Mouse (Mus musculus) hindbrain, embryonic 16.5 days (tissue): ENCODE measurements around the gene Midn. TPM values are rescaled to one million over a fixed set of nuclear protein-coding genes. Genes with fewer than 3 reads are reported as not detected.

Experiments used
- ATAC-seq: fragments of 200-750 bp; cut with Nextera tagmentation; 2 replicates; pipeline ENCODE4 v1.8.0; 2017; ENCODE audit warnings: moderate TSS enrichment, moderate library complexity
- H3K27ac ChIP-seq: fragments of 300-500 bp; sonication (generic); 2 replicates; pipeline ENCODE4 v1.5.1; 2014; ENCODE audit warnings: low read depth, mild to moderate bottlenecking, control low read depth, low read length, moderate library complexity
- H3K27me3 ChIP-seq: fragments of 300-500 bp; sonication (generic); replicated peaks from 2 replicates; pipeline ENCODE4 v1.6.1; 2014; ENCODE audit warnings: low read length; ENCODE audit not compliant: control insufficient read depth, insufficient read depth
- H3K36me3 ChIP-seq: fragments of 300-500 bp; sonication (generic); 2 replicates; pipeline ENCODE4 v1.6.1; 2014; ENCODE audit warnings: mild to moderate bottlenecking, low read length, moderate library complexity, mixed read lengths; ENCODE audit not compliant: control insufficient read depth, insufficient read depth
- H3K4me1 ChIP-seq: fragments of 300-500 bp; sonication (generic); 2 replicates; pipeline ENCODE4 v1.6.1; 2014; ENCODE audit warnings: low read depth, low read length; ENCODE audit not compliant: control insufficient read depth, insufficient read depth
- H3K4me2 ChIP-seq: fragments of 300-500 bp; sonication (generic); 2 replicates; pipeline ENCODE4 v1.6.1; 2014; ENCODE audit warnings: mild to moderate bottlenecking, low read length, control low read depth, moderate library complexity
- H3K4me3 ChIP-seq: fragments of 300-500 bp; sonication (generic); 2 replicates; pipeline ENCODE4 v1.5.1; 2014; ENCODE audit warnings: mild to moderate bottlenecking, low read length, control low read depth, moderate library complexity
- H3K9ac ChIP-seq: fragments of 300-500 bp; sonication (generic); 2 replicates; pipeline ENCODE4 v1.6.1; 2014; ENCODE audit warnings: low read depth, mild to moderate bottlenecking, control low read depth, low read length, moderate library complexity
- H3K9me3 ChIP-seq: fragments of 300-500 bp; sonication (generic); 2 replicates; pipeline ENCODE4 v1.6.1; 2014; ENCODE audit warnings: mild to moderate bottlenecking, low read length, moderate library complexity; ENCODE audit not compliant: control insufficient read depth
- WGBS: fragments of 180-500 bp; shearing (Covaris S2); extraction: QIAGEN DNeasy Blood & Tissue Kit; methylation state at CpG from one replicate; pipeline ENCODE4 v1.1.7; 2014; 5-methylcytosine and 5-hydroxymethylcytosine counted together
- polyA plus RNA-seq: library from polyadenylated mRNA; unstranded; fragments of >200 nt; fragmentation: Nextera tagmentation; extraction: Ambion mirVana; gene quantifications from 2 replicates; pipeline ENCODE4 v1.2.1, GENCODE M21; 2015

The Midn gene
- polyA plus RNA-seq, 1 experiment from 2014 or later, result 16.0 TPM

DNA sequence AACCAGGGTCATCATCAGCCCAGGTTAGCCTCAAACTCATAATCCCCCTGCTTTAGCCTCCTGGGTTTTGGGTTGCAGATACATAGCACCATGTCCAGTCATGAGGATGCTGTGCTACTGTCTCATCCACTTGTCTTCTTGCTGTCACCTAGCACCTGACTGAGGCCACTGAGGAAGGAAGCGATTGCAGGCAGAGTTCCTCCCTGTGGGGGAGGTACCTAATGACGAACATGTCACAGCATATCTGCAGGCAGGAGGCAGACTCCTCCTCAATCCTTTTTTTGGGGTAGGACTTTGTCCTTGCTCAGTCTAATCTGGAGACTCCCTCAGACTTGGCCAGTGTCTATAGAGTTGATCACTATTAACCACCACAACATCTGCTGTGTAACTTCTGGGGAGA, 26.4 kb upstream of the Midn start:
- 92% methylated on average over 2 of the region's 2 CpGs for WGBS
- H3K27me3 ChIP-seq, result no peaks in the 10 kb centered on the region
- peaks cover 29% of the 10 kb centered on the region for H3K4me1 ChIP-seq
- no peaks in the 10 kb centered on the region for H3K9me3 ChIP-seq
- H3K36me3 ChIP-seq, result peaks cover 4% of the 10 kb centered on the region; the same call in 1 of the 2 replicates
- ATAC-seq, result no peak
- H3K4me3 ChIP-seq, result no peak overlapping the region
- H3K9ac ChIP-seq, result no peak overlapping the region
- H3K27ac ChIP-seq, result no peak overlapping the region
- no peak overlapping the region for H3K4me2 ChIP-seq

DNA sequence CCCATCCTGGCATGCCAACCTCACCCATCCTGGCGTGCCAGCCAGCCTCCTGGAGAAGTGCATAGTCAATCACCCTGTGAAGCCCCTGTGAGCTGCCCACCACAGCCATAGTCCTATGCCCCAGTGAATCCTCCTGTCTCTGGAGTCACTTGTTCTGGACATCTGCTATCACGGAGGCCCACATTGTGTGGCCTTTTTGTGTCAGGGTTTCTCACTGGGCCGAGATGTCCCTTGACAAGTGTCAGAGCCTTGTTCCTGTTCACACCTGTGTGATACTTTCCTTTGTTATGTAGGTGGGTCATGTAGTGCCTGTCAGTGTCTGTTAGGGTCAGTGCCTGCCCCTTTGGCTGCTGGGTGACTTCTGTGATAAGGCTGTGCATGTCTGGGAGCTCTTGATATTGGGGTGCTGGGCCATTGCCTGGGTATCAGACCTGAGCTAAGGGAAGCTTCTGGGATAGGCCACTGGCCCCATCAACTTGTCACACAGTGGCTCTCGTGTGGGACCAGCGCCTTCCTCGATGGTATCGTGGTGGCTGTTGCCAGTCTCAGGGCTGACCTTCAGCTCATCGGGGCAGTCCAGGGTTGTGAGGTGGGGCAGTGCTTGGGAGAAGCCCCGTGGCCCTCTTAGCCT, 24.0 kb upstream of the Midn start:
- H3K4me2 ChIP-seq, result no peak overlapping the region
- no peaks in the 10 kb centered on the region for H3K9me3 ChIP-seq
- H3K36me3 ChIP-seq, result peaks cover 22% of the 10 kb centered on the region
- H3K9ac ChIP-seq, result no peak overlapping the region
- H3K27me3 ChIP-seq, result no peaks in the 10 kb centered on the region
- H3K4me1 ChIP-seq, result peaks cover 5% of the 10 kb centered on the region
- H3K27ac ChIP-seq, result no peak overlapping the region
- ATAC-seq, result no peak
- 84% methylated on average over 9 of the region's 9 CpGs for WGBS
- no peak overlapping the region for H3K4me3 ChIP-seq

DNA sequence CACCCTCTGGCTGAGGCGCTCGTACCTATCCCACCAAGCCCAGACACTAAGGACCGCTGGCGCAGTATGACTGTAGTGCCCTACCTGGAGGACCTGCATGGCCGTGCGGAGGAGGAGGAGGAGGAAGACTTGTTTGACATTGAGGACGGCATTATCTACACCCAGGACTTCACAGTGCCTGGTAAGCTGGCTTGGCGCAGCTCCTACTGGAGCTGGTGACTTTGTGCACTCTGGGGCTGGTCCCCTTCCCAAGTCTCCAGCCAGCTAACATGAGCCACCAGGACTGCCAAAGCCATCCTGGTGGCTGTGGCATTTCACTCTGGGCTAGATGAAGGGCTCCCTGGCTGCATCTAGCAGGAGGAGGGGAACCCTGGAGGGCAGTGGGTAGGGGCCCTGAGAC, 20.2 kb upstream of the Midn start:
- Histone ChIP-seq H3K4me2 (no peak overlapping the region), H3K4me3 (no peak overlapping the region), H3K36me3 (peaks cover 49% of the 10 kb centered on the region), H3K27ac (no peak overlapping the region), H3K4me1 (peaks cover 11% of the 10 kb centered on the region), H3K9ac (no peak overlapping the region), H3K9me3 (no peaks in the 10 kb centered on the region), H3K27me3 (no peaks in the 10 kb centered on the region)
- no peak for ATAC-seq
- WGBS, result 93% methylated on average over 6 of the region's 8 CpGs

DNA sequence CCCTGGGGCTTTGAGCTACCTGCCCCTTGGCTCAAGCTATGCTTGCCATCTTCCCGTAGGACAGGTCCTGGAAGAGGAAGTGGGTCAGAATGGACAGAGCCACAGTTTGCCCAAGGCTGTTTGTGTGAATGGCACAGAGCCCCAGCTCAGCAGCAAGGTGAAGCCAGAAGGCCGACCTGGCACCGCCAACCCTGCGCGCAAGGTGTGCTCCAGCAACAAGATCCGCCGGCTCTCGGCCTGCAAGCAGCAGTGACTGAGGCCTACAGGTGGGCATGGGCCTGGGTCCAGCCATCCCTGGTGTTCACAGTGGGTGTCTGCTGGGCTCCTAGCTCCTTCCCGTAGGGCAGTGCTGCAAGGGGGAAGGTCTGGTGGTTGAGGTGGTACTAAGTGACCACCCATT, 18.2 kb upstream of the Midn start:
- H3K9me3 ChIP-seq, result no peaks in the 10 kb centered on the region
- peaks cover 11% of the 10 kb centered on the region for H3K4me1 ChIP-seq
- no peak overlapping the region for H3K27ac ChIP-seq
- no peak for ATAC-seq
- H3K27me3 ChIP-seq, result no peaks in the 10 kb centered on the region
- H3K4me3 ChIP-seq, result no peak overlapping the region
- WGBS, result 93% methylated on average over 9 of the region's 9 CpGs
- no peak overlapping the region for H3K9ac ChIP-seq
- no peak overlapping the region for H3K4me2 ChIP-seq
- peaks cover 57% of the 10 kb centered on the region for H3K36me3 ChIP-seq

DNA sequence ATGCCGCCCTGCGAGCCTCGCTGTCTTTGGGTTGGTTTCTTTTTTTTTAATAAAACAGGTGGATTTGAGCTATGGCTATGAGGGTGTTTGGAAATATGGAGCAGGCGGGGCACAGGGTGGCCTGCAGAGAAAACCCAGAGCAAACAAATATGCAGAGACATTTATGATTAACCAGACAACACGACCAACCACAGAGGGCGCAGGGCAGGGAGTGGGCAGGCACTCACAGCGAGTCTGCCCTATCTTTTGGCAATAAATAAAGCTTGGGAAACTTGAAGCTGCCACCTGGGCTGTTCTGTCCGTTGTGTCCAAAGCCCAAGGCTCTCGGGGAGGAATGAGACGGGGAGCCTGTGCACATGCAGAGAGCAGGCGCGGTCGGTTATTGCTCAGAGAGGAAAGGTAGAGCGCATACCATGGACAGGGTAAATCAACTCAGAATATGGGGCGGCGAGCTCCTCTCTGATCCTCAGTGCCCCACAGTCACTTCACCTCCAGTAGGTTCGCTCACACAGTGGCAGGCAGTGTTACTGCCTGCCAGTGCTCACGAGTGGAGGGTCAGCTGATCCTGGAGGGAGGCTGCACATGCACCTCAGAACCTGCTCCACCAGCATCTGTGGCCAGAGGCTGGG, 17.6 kb upstream of the Midn start:
- Histone ChIP-seq H3K4me1 (peaks cover 11% of the 10 kb centered on the region), H3K36me3 (peaks cover 63% of the 10 kb centered on the region), H3K9ac (no peak overlapping the region), H3K4me3 (no peak overlapping the region), H3K27ac (no peak overlapping the region), H3K9me3 (no peaks in the 10 kb centered on the region), H3K4me2 (no peak overlapping the region), H3K27me3 (no peaks in the 10 kb centered on the region)
- WGBS, result 86% methylated on average over 18 of the region's 18 CpGs
- 0 out of 2 replicates have a peak, but pooled peaks have one; percentile 1 for ATAC-seq

DNA sequence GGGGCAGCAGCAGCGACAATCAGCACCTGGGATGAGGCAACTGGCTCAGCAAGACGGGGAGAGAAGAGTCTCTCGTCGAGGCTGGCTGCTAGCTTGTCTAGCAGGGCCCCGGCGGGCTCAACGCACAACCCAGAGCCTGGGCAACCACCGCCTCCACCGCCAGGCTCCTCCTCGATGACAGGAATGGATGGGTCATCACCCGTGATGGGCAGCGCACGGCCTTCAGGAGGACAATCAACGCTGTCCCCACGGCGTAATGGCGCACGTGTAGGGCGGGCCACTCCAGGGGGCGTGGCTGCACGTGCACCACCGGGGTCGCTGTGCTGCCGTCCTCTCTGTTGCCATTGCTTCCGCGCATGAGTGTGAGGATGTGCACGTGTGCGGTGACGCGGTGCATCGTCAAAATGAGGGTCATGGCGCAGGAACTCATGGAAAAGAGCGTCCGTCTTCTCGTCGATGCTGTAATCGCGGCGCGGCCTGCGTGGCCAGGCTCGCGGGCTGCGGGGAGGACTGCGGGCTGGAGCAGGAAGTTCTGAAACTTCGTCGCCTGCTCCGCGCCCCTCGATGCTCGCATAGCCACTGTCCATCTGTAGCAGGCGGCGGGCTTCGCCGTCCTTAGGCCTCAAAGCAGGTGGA, 16.6 kb upstream of the Midn start:
- H3K27ac ChIP-seq, result peak overlapping the region; percentile 31; the same call in 1 of the 2 replicates
- ATAC-seq, result peak; percentile 60

DNA sequence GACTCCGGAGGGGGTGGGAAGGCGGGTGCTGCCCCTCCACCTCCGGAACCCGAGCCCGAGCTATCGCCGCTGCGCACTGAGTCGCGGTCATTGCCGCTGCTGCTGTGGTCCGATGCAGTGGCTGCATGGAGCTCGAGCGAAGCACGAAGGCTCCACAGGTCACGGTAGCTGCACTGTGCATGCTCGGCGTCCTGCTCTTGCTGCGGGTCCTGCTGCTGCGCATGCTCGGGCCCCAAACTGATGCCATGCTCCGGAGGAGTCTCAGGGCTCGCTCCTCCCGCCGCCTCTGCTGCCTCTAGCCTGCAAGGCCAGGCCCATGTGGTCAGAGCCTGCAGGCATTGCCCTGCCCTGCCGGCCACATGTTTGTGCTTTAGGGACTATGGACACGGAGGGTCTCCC, 16.1 kb upstream of the Midn start:
- 0 out of 2 replicates have a peak overlapping the region, but pooled peaks have one; percentile 10 for H3K9ac ChIP-seq
- ATAC-seq, result peak; percentile 13
- H3K4me1 ChIP-seq, result peaks cover 20% of the 10 kb centered on the region
- 36% methylated on average over 25 of the region's 27 CpGs for WGBS
- H3K36me3 ChIP-seq, result peaks cover 65% of the 10 kb centered on the region
- H3K9me3 ChIP-seq, result no peaks in the 10 kb centered on the region
- peak overlapping the region; percentile 31; the same call in 1 of the 2 replicates for H3K27ac ChIP-seq
- no peaks in the 10 kb centered on the region for H3K27me3 ChIP-seq
- peak overlapping the region; percentile 4; the same call in 1 of the 2 replicates for H3K4me3 ChIP-seq
- peak overlapping the region; percentile 34 for H3K4me2 ChIP-seq

More for the DNA sequence above, 16.6 kb upstream of the Midn start:
- 18% methylated on average over 55 of the region's 55 CpGs for WGBS
- Histone ChIP-seq H3K4me2 (peak overlapping the region; percentile 34), H3K9ac (no peak overlapping the region), H3K9me3 (no peaks in the 10 kb centered on the region), H3K4me3 (peak overlapping the region; percentile 4; the same call in 1 of the 2 replicates), H3K4me1 (peaks cover 15% of the 10 kb centered on the region), H3K27me3 (no peaks in the 10 kb centered on the region), H3K36me3 (peaks cover 65% of the 10 kb centered on the region)

DNA sequence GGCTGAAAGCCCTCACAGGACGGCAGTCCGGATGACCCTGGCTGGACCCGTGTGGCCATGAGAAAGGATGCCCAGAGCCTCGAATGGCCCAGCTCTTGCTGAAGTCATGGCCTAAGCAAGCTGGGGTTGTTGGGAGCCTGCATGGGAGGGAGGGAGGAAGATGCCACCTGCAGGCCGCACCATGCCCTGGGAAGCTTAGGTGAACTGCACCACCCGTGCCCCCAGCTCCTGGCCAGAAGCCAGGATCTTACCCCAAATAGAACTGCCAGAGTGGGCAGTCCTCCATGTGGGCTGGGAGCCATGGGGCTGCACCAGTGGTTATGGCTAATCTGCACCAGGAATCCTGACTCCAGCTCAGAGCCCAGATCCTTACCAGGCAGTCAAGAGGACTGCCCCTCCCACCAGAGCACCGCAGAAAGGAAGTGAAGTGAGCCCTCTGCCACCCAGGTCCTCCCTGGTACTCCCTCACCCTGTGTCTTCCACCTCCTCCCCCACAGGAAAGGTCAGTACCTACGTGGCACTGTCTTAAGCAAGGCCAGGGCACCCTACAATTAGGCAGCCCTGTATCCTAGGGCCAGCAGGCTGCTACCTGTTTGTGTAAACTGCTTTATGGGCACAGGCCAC, 14.7 kb upstream of the Midn start:
- Histone ChIP-seq H3K9ac (peak overlapping the region; percentile 24; the same call in 1 of the 2 replicates), H3K27ac (no peak overlapping the region), H3K9me3 (no peaks in the 10 kb centered on the region), H3K4me2 (no peak overlapping the region), H3K4me1 (peaks cover 32% of the 10 kb centered on the region), H3K36me3 (peaks cover 52% of the 10 kb centered on the region), H3K4me3 (no peak overlapping the region), H3K27me3 (no peaks in the 10 kb centered on the region)
- 75% methylated on average over 8 of the region's 8 CpGs for WGBS
- no peak for ATAC-seq

DNA sequence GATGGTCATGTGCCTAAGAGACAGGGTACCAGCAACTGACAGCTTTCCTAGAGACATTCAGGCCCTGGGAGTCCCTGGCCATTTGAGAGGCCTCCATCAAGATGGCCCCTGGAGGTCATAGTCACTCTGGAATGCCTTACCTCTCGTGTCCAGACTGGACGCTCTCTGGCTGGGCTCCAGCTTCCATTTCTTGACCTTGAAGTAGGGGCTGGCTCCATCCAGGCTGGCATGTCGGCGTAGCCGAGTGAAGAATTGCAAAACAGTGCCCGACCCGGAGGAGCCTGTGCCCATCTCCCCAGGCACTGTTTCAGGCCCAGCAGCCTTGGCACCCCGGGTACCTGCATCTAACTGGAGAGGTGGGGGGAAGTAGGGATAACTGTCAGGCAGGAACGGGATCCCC, 13.7 kb upstream of the Midn start:
- H3K4me2 ChIP-seq, result no peak overlapping the region
- no peaks in the 10 kb centered on the region for H3K27me3 ChIP-seq
- H3K27ac ChIP-seq, result no peak overlapping the region
- no peaks in the 10 kb centered on the region for H3K9me3 ChIP-seq
- H3K9ac ChIP-seq, result no peak overlapping the region
- H3K4me3 ChIP-seq, result no peak overlapping the region
- WGBS, result 91% methylated on average over 9 of the region's 9 CpGs
- H3K36me3 ChIP-seq, result peaks cover 44% of the 10 kb centered on the region; the same call in 1 of the 2 replicates
- ATAC-seq, result no peak
- H3K4me1 ChIP-seq, result peaks cover 35% of the 10 kb centered on the region
